Mouse (Mus musculus) limb, embryonic 13.5 days (tissue): ENCODE results near the gene Pla2g4f. TPM values are rescaled to one million over a fixed set of nuclear protein-coding genes. Genes with fewer than 3 reads are reported as not detected.
A peak's percentile ranks its signal among the peaks of the same experiment; 100 is the strongest.

Experiments used
- ATAC-seq: fragments of 200-750 bp; cut with Nextera tagmentation; 2 replicates; pipeline ENCODE4 v1.8.0; 2017; ENCODE audit warnings: low read depth, moderate number of reproducible peaks, moderate TSS enrichment; ENCODE audit not compliant: low FRiP score
- H3K27ac ChIP-seq: fragments of 300-500 bp; sonication (generic); 2 replicates; pipeline ENCODE4 v1.5.1; 2015; ENCODE audit warnings: inconsistent platforms, mild to moderate bottlenecking, moderate library complexity
- H3K27me3 ChIP-seq: fragments of 300-500 bp; sonication (generic); 2 replicates; pipeline ENCODE4 v1.6.1; 2015; ENCODE audit warnings: mild to moderate bottlenecking, inconsistent platforms
- H3K36me3 ChIP-seq: fragments of 300-500 bp; sonication (generic); 2 replicates; pipeline ENCODE4 v1.6.1; 2015; ENCODE audit warnings: inconsistent platforms, mild to moderate bottlenecking, moderate library complexity
- H3K4me1 ChIP-seq: fragments of 300-500 bp; sonication (generic); 2 replicates; pipeline ENCODE4 v1.6.1; 2015; ENCODE audit warnings: inconsistent platforms
- H3K4me2 ChIP-seq: fragments of 300-500 bp; sonication (generic); replicated peaks from 2 replicates; pipeline ENCODE4 v1.6.1; 2015; ENCODE audit warnings: inconsistent platforms, mild to moderate bottlenecking, moderate library complexity
- H3K4me3 ChIP-seq: fragments of 300-500 bp; sonication (generic); 2 replicates; pipeline ENCODE4 v1.5.1; 2015; ENCODE audit warnings: moderate library complexity, mild to moderate bottlenecking, inconsistent platforms
- H3K9ac ChIP-seq: fragments of 300-500 bp; sonication (generic); 2 replicates; pipeline ENCODE4 v1.6.1; 2015; ENCODE audit warnings: mild to moderate bottlenecking, inconsistent platforms
- H3K9me3 ChIP-seq: fragments of 300-500 bp; sonication (generic); 2 replicates; pipeline ENCODE4 v1.6.1; 2016; ENCODE audit warnings: inconsistent platforms
- WGBS: fragments of 180-500 bp; shearing (Covaris S2); methylation state at CpG from one replicate; pipeline ENCODE4 v1.1.7; 2015; 5-methylcytosine and 5-hydroxymethylcytosine counted together
- polyA plus RNA-seq: library from polyadenylated mRNA; unstranded; fragments of >200 nt; fragmentation: Nextera tagmentation; extraction: Ambion mirVana; gene quantifications from 2 replicates; pipeline ENCODE4 v1.2.1, GENCODE M21; 2015

Pla2g4f gene
- 0.64 and 0.75 TPM in 2 replicates for polyA plus RNA-seq

DNA sequence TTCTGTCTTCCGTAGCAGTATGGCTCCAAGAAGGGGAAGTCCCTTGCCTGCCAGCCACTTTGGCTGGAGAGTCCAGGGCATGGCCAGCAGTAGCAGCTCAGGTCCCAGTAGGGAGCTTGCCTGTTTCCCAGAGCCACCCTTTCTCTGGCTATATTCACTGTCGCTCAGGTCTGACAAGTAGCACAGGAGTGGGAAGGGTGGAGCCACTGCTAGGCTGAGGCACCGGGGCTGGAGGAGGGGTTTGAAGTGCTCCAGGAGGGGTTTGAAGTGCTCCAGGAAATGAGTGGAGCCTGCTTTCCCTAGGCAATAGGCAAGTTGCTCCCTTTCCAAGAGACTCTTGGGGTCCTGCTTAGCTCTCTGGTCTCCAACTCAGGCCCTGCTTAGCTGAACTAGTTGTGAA lies at the start of gene Pla2g4f:
TSS of gene Pla2g4f (minus strand) at position 190 of the 400 bp plus-strand sequence.
- Histone ChIP-seq H3K9me3 (no peaks in the 10 kb centered on the region), H3K27ac (no peak within 1 kb of the TSS), H3K4me2 (no peak within 1 kb of the TSS), H3K27me3 (no peaks in the 10 kb centered on the region), H3K4me3 (no peak within 1 kb of the TSS), H3K36me3 (peaks cover 31% of the 10 kb centered on the region), H3K9ac (no peak within 1 kb of the TSS), H3K4me1 (no peaks in the 10 kb centered on the region)
- ATAC-seq, result no peak
- 43% methylated on average over 3 of the region's 3 CpGs for WGBS

DNA sequence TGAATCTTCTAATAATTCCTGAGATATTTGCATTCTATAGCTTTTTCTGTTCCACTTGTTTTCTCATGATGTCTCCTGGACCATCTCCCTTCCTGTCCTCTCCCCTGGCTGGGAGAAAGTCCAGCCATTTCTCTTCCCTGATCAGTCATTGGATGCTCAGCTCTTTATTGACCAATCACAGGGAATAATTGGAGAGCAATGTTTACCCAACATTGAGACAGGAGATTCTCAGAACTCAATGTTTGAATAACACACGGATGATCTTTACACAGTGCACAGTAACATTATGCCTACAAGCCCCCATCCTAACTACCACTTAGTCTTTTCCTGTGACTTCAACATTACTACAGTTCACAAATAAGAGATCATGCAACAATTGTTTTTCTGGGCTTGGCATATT lies 46.5 kb upstream of the Pla2g4f start:
- no peak for ATAC-seq
- H3K9ac ChIP-seq, result no peak overlapping the region
- H3K4me3 ChIP-seq, result no peak overlapping the region
- peaks cover 68% of the 10 kb centered on the region for H3K36me3 ChIP-seq
- 82% methylated on average over 1 of the region's 1 CpGs for WGBS
- H3K27ac ChIP-seq, result no peak overlapping the region
- no peaks in the 10 kb centered on the region for H3K4me1 ChIP-seq
- no peak overlapping the region for H3K4me2 ChIP-seq
- no peaks in the 10 kb centered on the region for H3K9me3 ChIP-seq
- H3K27me3 ChIP-seq, result no peaks in the 10 kb centered on the region

DNA sequence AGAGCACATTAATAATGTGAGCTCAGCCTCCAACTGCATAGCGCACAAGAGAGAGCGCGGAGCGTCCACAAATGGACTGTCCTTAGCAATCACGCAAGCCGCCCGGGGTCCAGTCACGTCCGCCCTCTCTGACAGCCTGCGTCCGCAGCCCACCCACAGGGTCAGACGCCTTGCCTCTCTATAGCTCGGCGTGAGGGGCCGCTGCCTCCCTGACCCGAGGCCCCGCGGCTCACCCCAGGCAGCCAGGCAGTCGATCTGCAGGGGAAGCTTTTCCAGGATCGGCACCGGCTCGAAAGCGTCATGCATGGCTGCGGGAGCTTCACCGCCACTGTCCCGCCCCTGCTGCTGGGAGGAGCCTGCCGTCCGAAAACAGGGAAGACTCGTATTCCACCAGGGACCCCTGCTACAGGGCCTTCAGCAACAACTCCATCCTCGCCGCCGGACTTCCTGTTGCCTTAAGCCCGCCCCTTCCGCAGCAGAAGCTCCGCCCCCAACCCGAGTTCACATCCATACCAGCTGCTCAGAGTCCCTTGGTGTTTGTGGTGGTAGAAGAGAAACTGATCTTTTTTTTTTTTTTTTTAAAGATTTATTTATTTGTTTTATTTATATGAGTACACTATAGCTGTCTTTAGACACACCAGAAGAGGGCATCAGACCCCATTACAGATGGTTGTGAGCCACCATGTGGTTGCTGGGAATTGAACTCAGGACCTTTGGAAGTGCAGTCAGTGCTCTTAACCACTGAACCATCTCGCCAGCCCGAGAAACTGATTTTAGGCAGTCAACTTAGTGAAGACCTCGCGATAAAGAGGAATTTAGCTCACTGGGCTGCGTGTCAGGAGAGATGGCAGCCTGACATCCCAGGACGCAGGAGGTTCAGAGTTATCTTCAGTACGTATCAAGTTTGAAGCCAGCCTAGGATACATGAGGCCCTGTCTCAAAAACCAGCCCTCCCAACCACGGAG lies 39.0 kb upstream of the Pla2g4f start, which contains the start of gene Vps39:
TSS of gene Vps39 (minus strand) at position 456 of the 965 bp plus-strand sequence.
- no peaks in the 10 kb centered on the region for H3K27me3 ChIP-seq
- no peaks in the 10 kb centered on the region for H3K9me3 ChIP-seq
- 13% methylated on average over 44 of the region's 44 CpGs for whole genome bisulfite sequencing
- H3K4me2 ChIP-seq, result peak within 1 kb of the TSS; percentile 67
- H3K4me1 ChIP-seq, result peaks cover 14% of the 10 kb centered on the region
- H3K27ac ChIP-seq, result peak within 1 kb of the TSS; percentile 58; the same call in 1 of the 2 replicates
- H3K36me3 ChIP-seq, result peaks cover 49% of the 10 kb centered on the region
- ATAC-seq, result peak; percentile 97
- H3K4me3 ChIP-seq, result peak within 1 kb of the TSS; percentile 95
- peak within 1 kb of the TSS; percentile 89 for H3K9ac ChIP-seq

DNA sequence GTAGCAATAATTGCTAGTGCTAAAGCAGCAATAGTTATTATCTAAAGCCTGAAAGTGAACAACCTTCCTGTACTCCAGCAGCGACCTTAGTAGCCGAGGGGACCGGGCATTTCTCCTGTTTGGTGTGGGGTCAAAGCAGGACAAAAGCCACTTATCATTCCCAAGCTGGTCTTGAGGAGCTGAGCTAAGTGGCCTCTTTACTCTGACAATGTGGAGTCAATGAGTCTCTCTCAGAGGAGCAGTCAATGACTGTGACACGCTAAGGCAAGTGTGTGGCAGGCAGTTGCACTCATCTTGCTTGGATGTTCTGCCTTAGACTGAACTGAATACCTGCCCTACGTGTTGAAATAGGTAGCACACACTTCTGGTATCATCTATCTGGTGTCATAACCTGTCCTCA lies 37.4 kb upstream of the Pla2g4f start:
- no peak for ATAC-seq
- H3K4me1 ChIP-seq, result peaks cover 14% of the 10 kb centered on the region
- WGBS, result 90% methylated on average over 5 of the region's 5 CpGs
- no peaks in the 10 kb centered on the region for H3K27me3 ChIP-seq
- H3K4me2 ChIP-seq, result peak overlapping the region; percentile 67; the same call in 1 of the 2 replicates
- H3K36me3 ChIP-seq, result peaks cover 51% of the 10 kb centered on the region
- peak overlapping the region; percentile 95; the same call in 1 of the 2 replicates for H3K4me3 ChIP-seq
- no peak overlapping the region for H3K27ac ChIP-seq
- no peak overlapping the region for H3K9ac ChIP-seq
- H3K9me3 ChIP-seq, result no peaks in the 10 kb centered on the region

DNA sequence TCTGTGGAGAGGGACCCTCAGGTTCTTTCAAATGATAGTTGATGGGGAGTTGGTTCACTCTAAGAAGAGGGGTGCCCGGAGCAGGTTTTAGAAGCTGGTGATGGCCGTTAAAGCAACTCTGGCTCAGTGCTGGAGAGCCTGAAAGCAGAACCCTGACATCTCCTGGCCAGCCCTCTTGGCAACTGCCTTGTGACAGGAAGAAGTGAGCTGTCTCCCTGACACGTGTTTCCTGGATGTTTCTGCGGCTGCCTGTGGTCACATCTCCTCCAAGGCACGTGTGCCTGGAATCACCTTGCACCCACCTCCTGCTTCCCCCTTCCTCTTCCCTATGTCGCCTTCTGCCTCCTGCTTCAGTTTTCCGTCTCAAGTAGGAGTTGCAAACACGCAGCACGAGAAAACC lies 34.2 kb upstream of the Pla2g4f start:
- Histone ChIP-seq H3K36me3 (peaks cover 58% of the 10 kb centered on the region), H3K27me3 (no peaks in the 10 kb centered on the region), H3K9ac (no peak overlapping the region), H3K9me3 (no peaks in the 10 kb centered on the region), H3K4me1 (peaks cover 14% of the 10 kb centered on the region), H3K4me3 (no peak overlapping the region), H3K4me2 (no peak overlapping the region), H3K27ac (no peak overlapping the region)
- ATAC-seq, result no peak
- WGBS, result 84% methylated on average over 9 of the region's 9 CpGs

DNA sequence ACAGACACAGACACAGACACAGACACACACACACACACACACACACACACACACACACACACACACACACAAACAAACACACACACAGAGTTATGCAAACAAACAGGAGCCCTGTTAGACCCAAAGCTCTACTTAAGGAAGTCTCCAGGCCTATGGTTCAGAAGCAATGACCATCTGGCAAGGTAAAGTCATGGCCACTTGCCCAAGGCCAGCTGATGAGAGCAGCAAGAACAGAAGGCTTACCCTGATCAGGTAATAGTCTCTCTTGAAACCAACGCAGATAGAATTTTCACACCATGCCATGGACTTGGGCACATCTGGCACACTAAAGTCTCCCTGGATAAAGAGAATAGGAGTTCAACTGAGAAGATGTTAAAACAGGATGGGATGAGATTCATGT lies 27.8 kb upstream of the Pla2g4f start:
- Histone ChIP-seq H3K4me1 (no peaks in the 10 kb centered on the region), H3K27me3 (no peaks in the 10 kb centered on the region), H3K9ac (no peak overlapping the region), H3K4me3 (no peak overlapping the region), H3K27ac (no peak overlapping the region), H3K36me3 (peaks cover 93% of the 10 kb centered on the region), H3K9me3 (no peaks in the 10 kb centered on the region), H3K4me2 (no peak overlapping the region)
- ATAC-seq, result no peak
- 91% methylated on average over 1 of the region's 1 CpGs for WGBS

DNA sequence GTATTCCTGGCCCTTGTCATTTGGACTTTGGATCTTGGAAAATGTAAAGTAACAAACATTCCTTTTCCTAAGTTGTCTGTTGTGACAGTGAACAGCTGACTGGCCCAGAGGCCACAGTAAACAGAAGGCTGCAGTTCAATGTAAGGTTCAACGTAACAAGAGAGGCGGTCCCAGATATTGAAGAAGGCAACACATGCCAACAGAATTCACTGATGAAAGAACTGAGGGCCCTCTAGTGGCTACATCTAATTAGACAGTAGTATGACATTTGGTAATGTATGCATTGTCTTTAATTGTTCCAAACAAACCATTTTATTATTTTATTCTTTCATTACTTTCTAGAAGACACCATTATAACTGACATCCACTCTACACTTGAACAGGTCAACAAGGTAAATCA lies 23.9 kb upstream of the Pla2g4f start:
- Histone ChIP-seq H3K27me3 (no peaks in the 10 kb centered on the region), H3K9ac (no peak overlapping the region), H3K4me3 (no peak overlapping the region), H3K9me3 (no peaks in the 10 kb centered on the region), H3K36me3 (peaks cover 86% of the 10 kb centered on the region), H3K4me1 (no peaks in the 10 kb centered on the region), H3K27ac (no peak overlapping the region), H3K4me2 (no peak overlapping the region)
- ATAC-seq, result no peak
- whole genome bisulfite sequencing, result 82% methylated on average over 2 of the region's 2 CpGs

DNA sequence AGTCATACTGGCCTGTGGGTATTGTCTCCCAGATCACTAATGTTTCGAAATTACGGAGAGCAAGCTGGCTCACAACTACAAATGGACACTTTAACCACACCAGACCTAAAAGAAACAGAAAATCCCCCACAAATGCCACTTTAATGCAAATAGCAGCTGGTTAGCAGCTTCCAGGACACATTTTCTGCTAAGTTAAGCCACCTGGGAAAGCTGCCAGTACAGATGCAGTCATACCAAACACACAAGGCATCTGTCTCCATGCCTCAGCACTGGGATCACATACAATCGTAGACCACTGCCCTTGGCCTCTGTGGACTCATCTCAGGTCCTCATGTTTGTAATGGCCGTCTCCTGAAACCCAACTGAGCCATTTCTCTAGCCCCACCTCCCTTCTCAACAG lies 17.6 kb upstream of the Pla2g4f start:
- Histone ChIP-seq H3K27me3 (no peaks in the 10 kb centered on the region), H3K4me3 (no peak overlapping the region), H3K9ac (no peak overlapping the region), H3K4me1 (no peaks in the 10 kb centered on the region), H3K27ac (no peak overlapping the region), H3K9me3 (no peaks in the 10 kb centered on the region), H3K36me3 (peaks cover 80% of the 10 kb centered on the region), H3K4me2 (no peak overlapping the region)
- no peak for ATAC-seq
- WGBS, result 83% methylated on average over 4 of the region's 4 CpGs

DNA sequence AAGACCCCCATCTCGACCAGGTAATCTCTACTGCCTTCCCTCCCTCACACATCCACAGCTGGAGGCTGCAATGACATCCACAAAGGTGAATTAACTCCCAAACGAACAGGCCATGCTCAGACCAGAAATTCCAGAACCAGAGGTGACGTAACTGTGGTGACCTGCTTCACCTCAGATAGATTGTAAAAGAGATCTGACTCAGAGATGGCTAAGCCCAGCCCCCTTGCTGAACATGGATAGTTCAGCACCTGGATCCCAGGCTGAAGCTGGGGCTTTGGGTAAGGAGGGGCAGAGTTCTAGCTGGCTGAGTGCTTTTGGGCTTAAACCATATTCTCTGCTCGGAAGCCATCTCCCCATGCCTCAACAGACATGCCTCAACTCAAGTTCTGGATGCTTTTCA lies 1.1 kb upstream of the Pla2g4f start:
- no peak for ATAC-seq
- Histone ChIP-seq H3K9me3 (no peaks in the 10 kb centered on the region), H3K4me2 (no peak overlapping the region), H3K4me1 (no peaks in the 10 kb centered on the region), H3K36me3 (peaks cover 40% of the 10 kb centered on the region), H3K9ac (no peak overlapping the region), H3K27ac (no peak overlapping the region), H3K4me3 (no peak overlapping the region), H3K27me3 (no peaks in the 10 kb centered on the region)
- 66% methylated on average over 4 of the region's 4 CpGs for WGBS

DNA sequence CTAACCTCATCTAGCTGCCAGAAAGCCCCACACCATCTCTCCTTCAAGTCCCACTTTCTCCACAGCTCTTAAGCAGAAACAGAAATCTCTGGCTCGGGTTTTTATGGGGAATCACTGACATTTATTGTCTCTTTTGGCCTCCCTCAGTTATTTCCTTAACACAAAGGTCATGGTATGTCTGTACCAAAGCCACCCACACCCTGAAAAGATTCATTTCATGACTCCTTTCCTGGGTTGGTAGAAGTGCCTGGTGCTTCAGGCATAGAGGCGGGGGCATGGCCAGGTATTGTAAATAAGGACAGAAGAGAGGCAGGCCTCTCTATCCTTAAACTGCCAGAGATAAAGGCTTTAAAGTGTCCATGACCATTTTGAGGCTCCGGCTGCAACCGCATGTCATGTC lies 522 bp upstream of the Pla2g4f start:
- Histone ChIP-seq H3K9me3 (no peaks in the 10 kb centered on the region), H3K27ac (no peak overlapping the region)
- 71% methylated on average over 4 of the region's 4 CpGs for WGBS

DNA sequence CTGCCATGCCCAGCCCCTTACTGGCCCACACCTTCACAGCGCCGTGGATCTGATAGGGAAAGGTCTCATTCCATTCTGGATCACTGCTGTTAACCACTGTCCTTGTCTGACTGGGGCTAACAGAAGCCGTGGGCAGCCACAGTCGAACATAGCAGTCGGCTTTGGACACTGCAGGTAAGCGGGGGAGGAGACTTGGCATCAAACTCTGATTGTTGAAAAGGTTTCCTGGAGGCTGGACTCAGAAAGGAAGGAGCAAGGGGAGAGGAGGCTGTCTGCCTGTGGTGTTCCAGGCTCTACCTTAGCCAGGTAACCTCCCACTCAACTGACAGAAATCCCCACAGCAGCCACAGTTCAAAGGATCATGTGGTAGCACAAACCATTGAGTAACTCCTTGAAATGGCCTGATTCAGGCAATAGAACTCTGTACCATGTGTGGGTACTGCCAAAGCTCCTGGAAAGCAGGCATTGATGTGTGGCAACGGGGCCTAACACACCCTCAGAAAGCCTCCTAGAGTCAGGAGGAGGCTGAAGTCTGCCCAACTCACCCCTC lies 1.6 kb downstream of the Pla2g4f start:
- no peaks in the 10 kb centered on the region for H3K27me3 ChIP-seq
- H3K36me3 ChIP-seq, result peaks cover 14% of the 10 kb centered on the region
- H3K27ac ChIP-seq, result no peak overlapping the region
- H3K9ac ChIP-seq, result no peak overlapping the region
- no peaks in the 10 kb centered on the region for H3K4me1 ChIP-seq
- WGBS, result 86% methylated on average over 7 of the region's 7 CpGs
- H3K4me2 ChIP-seq, result no peak overlapping the region
- ATAC-seq, result no peak
- H3K4me3 ChIP-seq, result no peak overlapping the region
- no peaks in the 10 kb centered on the region for H3K9me3 ChIP-seq

More for the DNA sequence above, 522 bp upstream of the Pla2g4f start:
- Histone ChIP-seq H3K4me3 (no peak overlapping the region), H3K36me3 (peaks cover 36% of the 10 kb centered on the region), H3K9ac (no peak overlapping the region), H3K4me2 (no peak overlapping the region), H3K27me3 (no peaks in the 10 kb centered on the region), H3K4me1 (no peaks in the 10 kb centered on the region)
- ATAC-seq, result no peak

DNA sequence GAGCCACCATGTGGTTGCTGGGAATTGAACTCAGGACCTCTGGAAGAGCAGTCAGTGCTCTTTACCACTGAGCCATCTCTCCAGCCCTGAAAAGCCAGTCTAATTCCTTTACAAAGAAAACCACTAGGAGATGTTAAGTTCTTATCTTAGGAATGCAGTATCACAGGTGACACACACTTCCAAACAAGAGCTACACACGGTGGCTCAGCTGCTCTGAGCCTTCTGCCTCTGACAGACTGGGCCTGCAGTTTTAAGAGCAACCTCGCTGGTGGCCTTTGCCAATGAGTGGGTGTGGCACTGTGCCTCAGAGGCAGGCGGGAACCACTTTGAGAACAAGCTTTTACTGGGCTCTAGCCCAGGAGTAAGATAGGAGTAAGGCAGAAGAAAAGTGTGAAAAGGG lies 9.9 kb downstream of the Pla2g4f start:
- no peak overlapping the region for H3K27ac ChIP-seq
- H3K4me3 ChIP-seq, result no peak overlapping the region
- WGBS, result 17% methylated on average over 3 of the region's 3 CpGs
- H3K9me3 ChIP-seq, result no peaks in the 10 kb centered on the region
- no peaks in the 10 kb centered on the region for H3K27me3 ChIP-seq
- no peak overlapping the region for H3K9ac ChIP-seq
- no peaks in the 10 kb centered on the region for H3K36me3 ChIP-seq
- no peaks in the 10 kb centered on the region for H3K4me1 ChIP-seq
- no peak overlapping the region for H3K4me2 ChIP-seq
- ATAC-seq, result no peak
